In genomic region chr12:4827256-4827655, GRCm38 (mm10) we compare ENCODE assay signal across 27 mouse cellular contexts.
"Had no signal": no experiment of that assay in that cellular context is flagged by ENCODE, and none has a peak within 500 bp of the region (broad histone marks: within the 10 kb centered on the region; RNA-seq: fewer than 3 reads in every experiment).

No protein-coding gene starts in this region.

- ATAC-seq: forebrain, postnatal 0 days; hindbrain, embryonic 16.5 days; inflammation-experienced regulatory T-cells, adult 6 months had no signal

- H3K4me1 ChIP-seq: heart, embryonic 13.5 days; heart, embryonic 15.5 days; hindbrain, embryonic 10.5 days; hindbrain, embryonic 12.5 days; kidney, embryonic 15.5 days; limb, embryonic 10.5 days; limb, embryonic 12.5 days had no signal

- DNase-seq: forebrain, postnatal 0 days; gastrocnemius, postnatal 14 days; gastrocnemius, postnatal 36 days; heart, adult 11 months; heart, adult 2 months; heart, postnatal 4 days; kidney, adult 11 months; kidney, adult 2 months; kidney, adult 9 months; kidney, postnatal 14 days; kidney, postnatal 36 days; liver had no signal

- H3K4me2 ChIP-seq: heart, embryonic 11.5 days; heart, embryonic 13.5 days; heart, embryonic 15.5 days; hindbrain, embryonic 12.5 days; hindbrain, embryonic 14.5 days; kidney, embryonic 15.5 days; limb, embryonic 12.5 days; liver, embryonic 11.5 days had no signal

- H3K27me3 ChIP-seq: heart, embryonic 13.5 days; heart, embryonic 15.5 days; hindbrain, embryonic 12.5 days; kidney, embryonic 15.5 days; limb, embryonic 12.5 days had no signal

- H3K9me3 ChIP-seq: heart, embryonic 13.5 days; heart, embryonic 15.5 days; hindbrain, embryonic 10.5 days; hindbrain, embryonic 12.5 days; kidney, embryonic 15.5 days; limb, embryonic 10.5 days; limb, embryonic 12.5 days had no signal

- H3K9ac ChIP-seq: forebrain, postnatal 0 days; heart, embryonic 13.5 days; heart, embryonic 15.5 days; hindbrain, embryonic 12.5 days; hindbrain, embryonic 14.5 days; kidney, embryonic 15.5 days; limb, embryonic 12.5 days had no signal

- H3K4me3 ChIP-seq: heart, adult 2 months; heart, embryonic 13.5 days; heart, embryonic 15.5 days; hindbrain, embryonic 10.5 days; hindbrain, embryonic 12.5 days; kidney, embryonic 15.5 days; layer of hippocampus, adult 2 months; left cerebral cortex, adult 2 months; limb, embryonic 10.5 days; limb, embryonic 12.5 days had no signal

- H3K27ac ChIP-seq: heart, adult 2 months; heart, embryonic 13.5 days; heart, embryonic 15.5 days; hindbrain, embryonic 10.5 days; hindbrain, embryonic 12.5 days; hindbrain, embryonic 14.5 days; kidney, embryonic 15.5 days; kidney, postnatal 0 days; layer of hippocampus, adult 2 months; left cerebral cortex, adult 2 months; limb, embryonic 10.5 days; limb, embryonic 12.5 days had no signal
